Mouse (Mus musculus): Measurements from ENCODE around the gene Hmcn1. TPM values are rescaled to one million over a fixed set of nuclear protein-coding genes. Genes with fewer than 3 reads are reported as not detected.

The Hmcn1 gene
- polyA plus RNA-seq, 1 experiment, result 0.25 TPM

- Histone ChIP-seq H3K4me3 (replicated peaks; ENCODE audit: control insufficient read depth, low read depth, low read length) (no peak overlapping the region), H3K27ac (ENCODE audit: control insufficient read depth, insufficient read depth, low read depth, low read length, poor library complexity) (no peak overlapping the region), H3K4me1 (ENCODE audit: control insufficient read depth, insufficient read depth, low read length) (no peaks in the 10 kb centered on the region)
- 79% methylated on average over 5 of the region's 5 CpGs for WGBS
- TF ChIP-seq CTCF (IDR thresholded peaks at IDR 0.05; ENCODE audit: control insufficient read depth, insufficient read depth, low read length) (no peak), POLR2A (IDR thresholded peaks at IDR 0.05; ENCODE audit: borderline replicate concordance, control insufficient read depth, low read depth, low read length) (no peak)
Measured at GRCm38 (mm10) chr1:150753920-150754319, 239.3 kb downstream of the Hmcn1 start.

- WGBS, result 72% methylated on average over 3 of the region's 3 CpGs
- TF ChIP-seq POLR2A (IDR thresholded peaks at IDR 0.05; ENCODE audit: borderline replicate concordance, control insufficient read depth, low read depth, low read length) (no peak), CTCF (IDR thresholded peaks at IDR 0.05; ENCODE audit: control insufficient read depth, insufficient read depth, low read length) (no peak)
- Histone ChIP-seq H3K4me3 (replicated peaks; ENCODE audit: control insufficient read depth, low read depth, low read length) (no peak overlapping the region), H3K27ac (ENCODE audit: control insufficient read depth, insufficient read depth, low read depth, low read length, poor library complexity) (no peak overlapping the region), H3K4me1 (ENCODE audit: control insufficient read depth, insufficient read depth, low read length) (no peaks in the 10 kb centered on the region)
Measured at GRCm38 (mm10) chr1:150748783-150749182, 244.5 kb downstream of the Hmcn1 start.

GRCm38 (mm10) chr1:150747771-150748170, 245.5 kb downstream of the Hmcn1 start:
- Histone ChIP-seq H3K27ac (ENCODE audit: control insufficient read depth, insufficient read depth, low read depth, low read length, poor library complexity) (no peak overlapping the region), H3K4me1 (ENCODE audit: control insufficient read depth, insufficient read depth, low read length) (no peaks in the 10 kb centered on the region), H3K4me3 (replicated peaks; ENCODE audit: control insufficient read depth, low read depth, low read length) (no peak overlapping the region)
- TF ChIP-seq CTCF (IDR thresholded peaks at IDR 0.05; ENCODE audit: control insufficient read depth, insufficient read depth, low read length) (no peak), POLR2A (IDR thresholded peaks at IDR 0.05; ENCODE audit: borderline replicate concordance, control insufficient read depth, low read depth, low read length) (no peak)
- 74% methylated on average over 4 of the region's 4 CpGs for WGBS

- no peaks in the 10 kb centered on the region for H3K4me1 ChIP-seq (ENCODE audit: control insufficient read depth, insufficient read depth, low read length)
- TF ChIP-seq POLR2A (IDR thresholded peaks at IDR 0.05; ENCODE audit: borderline replicate concordance, control insufficient read depth, low read depth, low read length), result no peak
- TF ChIP-seq CTCF (IDR thresholded peaks at IDR 0.05; ENCODE audit: control insufficient read depth, insufficient read depth, low read length), result no peak
- H3K4me3 ChIP-seq (replicated peaks; ENCODE audit: control insufficient read depth, low read depth, low read length), result no peak overlapping the region
- 83% methylated on average over 19 of the region's 19 CpGs for WGBS
- H3K27ac ChIP-seq (ENCODE audit: control insufficient read depth, insufficient read depth, low read depth, low read length, poor library complexity), result no peak overlapping the region
Measured at GRCm38 (mm10) chr1:150743097-150743843, 250.0 kb downstream of the Hmcn1 start.

GRCm38 (mm10) chr1:150742376-150743087, 250.7 kb downstream of the Hmcn1 start:
- Histone ChIP-seq H3K4me3 (replicated peaks; ENCODE audit: control insufficient read depth, low read depth, low read length) (no peak overlapping the region), H3K27ac (ENCODE audit: control insufficient read depth, insufficient read depth, low read depth, low read length, poor library complexity) (no peak overlapping the region), H3K4me1 (ENCODE audit: control insufficient read depth, insufficient read depth, low read length) (no peaks in the 10 kb centered on the region)
- 88% methylated on average over 7 of the region's 7 CpGs for WGBS
- no peak for TF ChIP-seq CTCF (IDR thresholded peaks at IDR 0.05; ENCODE audit: control insufficient read depth, insufficient read depth, low read length)
- no peak for TF ChIP-seq POLR2A (IDR thresholded peaks at IDR 0.05; ENCODE audit: borderline replicate concordance, control insufficient read depth, low read depth, low read length)

- no peak overlapping the region for H3K4me3 ChIP-seq (replicated peaks; ENCODE audit: control insufficient read depth, low read depth, low read length)
- WGBS, result 70% methylated on average over 5 of the region's 5 CpGs
- H3K27ac ChIP-seq (ENCODE audit: control insufficient read depth, insufficient read depth, low read depth, low read length, poor library complexity), result no peak overlapping the region
- H3K4me1 ChIP-seq (ENCODE audit: control insufficient read depth, insufficient read depth, low read length), result no peaks in the 10 kb centered on the region
- TF ChIP-seq CTCF (IDR thresholded peaks at IDR 0.05; ENCODE audit: control insufficient read depth, insufficient read depth, low read length), result no peak
- no peak for TF ChIP-seq POLR2A (IDR thresholded peaks at IDR 0.05; ENCODE audit: borderline replicate concordance, control insufficient read depth, low read depth, low read length)
Measured at GRCm38 (mm10) chr1:150711438-150711837, 281.8 kb downstream of the Hmcn1 start.

GRCm38 (mm10) chr1:150706502-150706901, 286.7 kb downstream of the Hmcn1 start:
- no peak overlapping the region for H3K4me3 ChIP-seq (replicated peaks; ENCODE audit: control insufficient read depth, low read depth, low read length)
- H3K4me1 ChIP-seq (ENCODE audit: control insufficient read depth, insufficient read depth, low read length), result no peaks in the 10 kb centered on the region
- WGBS, result 84% methylated on average over 4 of the region's 4 CpGs
- H3K27ac ChIP-seq (ENCODE audit: control insufficient read depth, insufficient read depth, low read depth, low read length, poor library complexity), result no peak overlapping the region
- no peak for TF ChIP-seq POLR2A (IDR thresholded peaks at IDR 0.05; ENCODE audit: borderline replicate concordance, control insufficient read depth, low read depth, low read length)
- no peak for TF ChIP-seq CTCF (IDR thresholded peaks at IDR 0.05; ENCODE audit: control insufficient read depth, insufficient read depth, low read length)

GRCm38 (mm10) chr1:150697749-150698148, 295.5 kb downstream of the Hmcn1 start:
- Histone ChIP-seq H3K27ac (ENCODE audit: control insufficient read depth, insufficient read depth, low read depth, low read length, poor library complexity) (no peak overlapping the region), H3K4me3 (replicated peaks; ENCODE audit: control insufficient read depth, low read depth, low read length) (no peak overlapping the region), H3K4me1 (ENCODE audit: control insufficient read depth, insufficient read depth, low read length) (no peaks in the 10 kb centered on the region)
- TF ChIP-seq CTCF (IDR thresholded peaks at IDR 0.05; ENCODE audit: control insufficient read depth, insufficient read depth, low read length), result no peak
- no peak for TF ChIP-seq POLR2A (IDR thresholded peaks at IDR 0.05; ENCODE audit: borderline replicate concordance, control insufficient read depth, low read depth, low read length)
- 70% methylated on average over 3 of the region's 3 CpGs for WGBS
